9 mouse cellular contexts compared by ENCODE assay signal in the genomic region with DNA sequence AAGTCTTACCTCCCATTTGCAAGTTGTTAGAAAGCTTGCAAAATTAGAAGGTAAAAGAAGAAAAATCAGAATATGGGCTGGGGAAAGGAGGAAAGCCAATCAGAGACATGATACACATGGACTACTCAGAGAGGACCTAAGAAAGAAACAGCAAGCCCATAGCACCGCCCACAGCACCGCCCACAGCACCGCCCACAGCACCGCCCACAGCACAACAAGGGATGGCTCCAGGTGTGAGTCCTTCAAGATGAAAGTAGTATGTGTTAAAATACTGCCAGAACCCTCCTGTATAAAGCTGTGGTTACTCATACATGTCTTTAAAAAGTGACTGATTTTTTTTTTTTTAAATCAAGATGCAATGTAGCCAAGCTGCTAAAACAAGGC. TPM values are rescaled to one million over a fixed set of nuclear protein-coding genes. Genes with fewer than 3 reads are reported as not detected.
DNase-seq lines count a peak whose midpoint lies in the region; ATAC-seq and TF ChIP-seq lines count a peak whose summit lies in the region.
"Had no signal": no experiment of that assay in that cellular context is flagged by ENCODE, and none has a peak within 500 bp of the region (broad histone marks: within the 10 kb centered on the region; RNA-seq: fewer than 3 reads in every experiment).

No protein-coding gene starts in this region.

- 0 out of 2 replicates have a peak overlapping the region, but pooled peaks have one; percentile 23 for H3K4me2 ChIP-seq in embryonic facial prominence, embryonic 15.5 days (replicated peaks)
- H3K4me2 ChIP-seq in kidney, embryonic 14.5 days (replicated peaks; ENCODE audit: low read depth, low read length), result peak overlapping the region; percentile 35; the same call in 1 of the 2 replicates
- peak overlapping the region; percentile 49 for H3K4me2 ChIP-seq in midbrain, postnatal 0 days (ENCODE audit: low read depth, low read length, poor library complexity, severe bottlenecking)

- peak overlapping the region; percentile 40; the same call in 1 of the 2 replicates for H3K4me3 ChIP-seq in heart, embryonic 10.5 days
- no peak overlapping the region for H3K4me3 ChIP-seq in embryonic facial prominence, embryonic 15.5 days (replicated peaks)
- no peak overlapping the region for H3K4me3 ChIP-seq in kidney, embryonic 14.5 days (ENCODE audit: low read length)
- H3K4me3 ChIP-seq in midbrain, postnatal 0 days (ENCODE audit: low read depth, low read length), result peak overlapping the region; percentile 28
- H3K4me3 ChIP-seq: myocyte had no signal

- intact Hi-C loops in gastrocnemius, postnatal 14 days (cut with DNase I; ENCODE audit: low total_unique reads), result no loop called here

- ATAC-seq in embryonic facial prominence, embryonic 15.5 days (ENCODE audit: insufficient number of reproducible peaks, low FRiP score, low TSS enrichment, low read depth), result 0 out of 2 replicates have a peak, but pooled peaks have one; percentile 45
- no peak for ATAC-seq in kidney, embryonic 14.5 days (ENCODE audit: low FRiP score, low TSS enrichment)
- peak; percentile 59; the same call in 1 of the 2 replicates for ATAC-seq in midbrain, postnatal 0 days (ENCODE audit: low FRiP score)
- ATAC-seq in granulocyte monocyte progenitor cell, adult 5-6 weeks (replicated peaks; ENCODE audit: poor library complexity, severe bottlenecking), result no peak
- no peak for ATAC-seq in cerebellum, adult (ENCODE audit: insufficient number of reproducible peaks, low FRiP score, low TSS enrichment)

- no peak for TF ChIP-seq CTCF in midbrain, postnatal 0 days (IDR thresholded peaks at IDR 0.05)

- no peak overlapping the region for H3K9ac ChIP-seq in embryonic facial prominence, embryonic 15.5 days
- H3K9ac ChIP-seq in kidney, embryonic 14.5 days (ENCODE audit: low read depth, low read length), result no peak overlapping the region
- no peak overlapping the region for H3K9ac ChIP-seq in midbrain, postnatal 0 days (replicated peaks; ENCODE audit: low read length, poor library complexity, severe bottlenecking)

- WGBS in heart, embryonic 10.5 days, result 9% methylated on average over 4 of the region's 4 CpGs
- 25% methylated on average over 4 of the region's 4 CpGs for WGBS in embryonic facial prominence, embryonic 15.5 days
- WGBS in kidney, embryonic 14.5 days, result 23% methylated on average over 4 of the region's 4 CpGs
- WGBS in midbrain, postnatal 0 days, result 34% methylated on average over 4 of the region's 4 CpGs

- no peaks in the 10 kb centered on the region for H3K9me3 ChIP-seq in heart, embryonic 10.5 days
- H3K9me3 ChIP-seq in embryonic facial prominence, embryonic 15.5 days (replicated peaks), result no peaks in the 10 kb centered on the region
- H3K9me3 ChIP-seq in kidney, embryonic 14.5 days (ENCODE audit: control insufficient read depth, low read length), result no peaks in the 10 kb centered on the region
- H3K9me3 ChIP-seq in midbrain, postnatal 0 days (ENCODE audit: low read length), result no peaks in the 10 kb centered on the region

- DNase-seq in heart, embryonic 10.5 days (ENCODE audit: low spot score), result peak; percentile 64
- DNase-seq in heart, postnatal 4 days, result no peak
- no peak for DNase-seq in midbrain, postnatal 0 days (ENCODE audit: low spot score)
- DNase-seq in gastrocnemius, postnatal 14 days, result no peak

- peaks cover 5% of the 10 kb centered on the region; the same call in 1 of the 2 replicates for H3K36me3 ChIP-seq in heart, embryonic 10.5 days
- H3K36me3 ChIP-seq in embryonic facial prominence, embryonic 15.5 days, result no peaks in the 10 kb centered on the region
- H3K36me3 ChIP-seq in kidney, embryonic 14.5 days (ENCODE audit: control insufficient read depth, insufficient read depth, low read length), result no peaks in the 10 kb centered on the region
- no peaks in the 10 kb centered on the region for H3K36me3 ChIP-seq in midbrain, postnatal 0 days (ENCODE audit: insufficient read depth, low read length)

- peak overlapping the region; percentile 80 for H3K27ac ChIP-seq in heart, embryonic 10.5 days
- no peak overlapping the region for H3K27ac ChIP-seq in embryonic facial prominence, embryonic 15.5 days (replicated peaks)
- 0 out of 2 replicates have a peak overlapping the region, but pooled peaks have one; percentile 44 for H3K27ac ChIP-seq in kidney, embryonic 14.5 days (ENCODE audit: low read depth, low read length)
- no peak overlapping the region for H3K27ac ChIP-seq in midbrain, postnatal 0 days (ENCODE audit: low read depth, low read length)

- no peaks in the 10 kb centered on the region for H3K27me3 ChIP-seq in heart, embryonic 10.5 days (ENCODE audit: insufficient read depth, poor library complexity, severe bottlenecking)
- no peaks in the 10 kb centered on the region for H3K27me3 ChIP-seq in embryonic facial prominence, embryonic 15.5 days
- no peaks in the 10 kb centered on the region for H3K27me3 ChIP-seq in kidney, embryonic 14.5 days (ENCODE audit: control insufficient read depth, insufficient read depth, low read length)
- no peaks in the 10 kb centered on the region for H3K27me3 ChIP-seq in midbrain, postnatal 0 days (ENCODE audit: insufficient read depth, low read length)

- peaks cover 96% of the 10 kb centered on the region for H3K4me1 ChIP-seq in heart, embryonic 10.5 days
- peaks cover 54% of the 10 kb centered on the region for H3K4me1 ChIP-seq in embryonic facial prominence, embryonic 15.5 days
- peaks cover 51% of the 10 kb centered on the region for H3K4me1 ChIP-seq in kidney, embryonic 14.5 days (ENCODE audit: control insufficient read depth, insufficient read depth, low read length)
- H3K4me1 ChIP-seq in midbrain, postnatal 0 days (ENCODE audit: insufficient read depth, low read length), result peaks cover 12% of the 10 kb centered on the region

RNA-seq across cellular contexts. Expression of gene Sgms1, which starts 44.8 kb away (rescaled TPM):
- polyA plus RNA-seq in heart, embryonic 10.5 days (2016; fragmentation: Nextera tagmentation; extraction: Ambion mirVana), result 41.5 and 45.9 TPM in 2 replicates
- 10 to 100 TPM; 50.5 to 57.4 TPM for total RNA-seq in heart, postnatal 4 days (2021)
- 38.8 and 39.4 TPM in 2 replicates for polyA plus RNA-seq in embryonic facial prominence, embryonic 15.5 days (2015; fragmentation: Nextera tagmentation; extraction: Ambion mirVana)
- polyA plus RNA-seq in kidney, embryonic 14.5 days (2014; fragmentation: Nextera tagmentation; extraction: Ambion mirVana), result 32.1 and 50.8 TPM in 2 replicates
- total RNA-seq in midbrain, postnatal 0 days (2014; rRNA removed), result 28.4 and 32.3 TPM in 2 replicates
- 17.4 and 21.3 TPM in 2 replicates for polyA plus RNA-seq in midbrain, postnatal 0 days (2015; fragmentation: Nextera tagmentation; extraction: Ambion mirVana)
- 14.6 and 21.0 TPM in 2 replicates for total RNA-seq in granulocyte monocyte progenitor cell, adult 5-6 weeks (2014; fragmentation: Nextera tagmentation)
- 13.2 and 18.1 TPM in 2 replicates for total RNA-seq in granulocyte monocyte progenitor cell, adult 5-6 weeks (2017)
- 10 to 100 TPM; 35.2 to 55.0 TPM for total RNA-seq in gastrocnemius, postnatal 14 days (2021)

Comparison
In these comparisons a context has a peak if more than half of its experiments do, and no peak if none do; other contexts are left out.
1. H3K27ac ChIP-seq: peak in heart, embryonic 10.5 days (single experiment) and kidney, embryonic 14.5 days (single experiment); none in embryonic facial prominence, embryonic 15.5 days (single experiment) and midbrain, postnatal 0 days (single experiment).
2. H3K4me3 ChIP-seq: peak in heart, embryonic 10.5 days (single experiment) and midbrain, postnatal 0 days (single experiment); none in embryonic facial prominence, embryonic 15.5 days (single experiment) and kidney, embryonic 14.5 days (single experiment).
3. ATAC-seq: peak in embryonic facial prominence, embryonic 15.5 days (single experiment) and midbrain, postnatal 0 days (single experiment); none in kidney, embryonic 14.5 days (single experiment), granulocyte monocyte progenitor cell, adult 5-6 weeks (single experiment) and cerebellum, adult (single experiment).
4. Peak in every context shown above with its lines, with median percentiles within 50 percentile points of each other: H3K4me2 ChIP-seq.